Mouse (Mus musculus): ENCODE data around the gene Thumpd1.

GRCm38 (mm10) chr7:119749942-119750341 is 29.3 kb upstream of the Thumpd1 start:
- no peak for TF ChIP-seq CTCF (IDR thresholded peaks at IDR 0.05; ENCODE audit: borderline replicate concordance, insufficient read depth, low read length)
- TF ChIP-seq POLR2A (IDR thresholded peaks at IDR 0.05; ENCODE audit: low read depth, low read length), result no peak
